Mouse (Mus musculus) testis, adult 2 months (tissue): ENCODE data around the gene Bud23. TPM values are rescaled to one million over a fixed set of nuclear protein-coding genes. Genes with fewer than 3 reads are reported as not detected.
"Not testable (repeated sequence)": the region's sequence is repeated elsewhere in the genome, so short reads cannot be mapped to it uniquely, and the experiment has no call there.

Source experiments
- H3K27ac ChIP-seq: fragments of 200-500 bp; 2 replicates; pipeline ENCODE4 v1.5.1; 2012; ENCODE audit warnings: low read depth, low read length; ENCODE audit not compliant: control insufficient read depth, insufficient read depth
- H3K27me3 ChIP-seq: fragments of 200-500 bp; 2 replicates; pipeline ENCODE4 v1.6.1; 2012; ENCODE audit warnings: mild to moderate bottlenecking, low read length, moderate library complexity; ENCODE audit not compliant: control insufficient read depth, insufficient read depth
- H3K36me3 ChIP-seq: fragments of 200-500 bp; 2 replicates; pipeline ENCODE4 v1.6.1; 2012; ENCODE audit warnings: mild to moderate bottlenecking, low read length; ENCODE audit not compliant: control insufficient read depth, insufficient read depth
- H3K4me1 ChIP-seq: fragments of 200-500 bp; 2 replicates; pipeline ENCODE4 v1.6.1; 2012; ENCODE audit warnings: low read length; ENCODE audit not compliant: control insufficient read depth, insufficient read depth
- H3K4me3 ChIP-seq: fragments of 200-500 bp; 2 replicates; pipeline ENCODE4 v1.5.1; 2012; ENCODE audit warnings: low read depth, mild to moderate bottlenecking, low read length, moderate library complexity, mixed read lengths; ENCODE audit not compliant: control insufficient read depth
- CTCF ChIP-seq: fragments of 200-500 bp; IDR thresholded peaks from 2 replicates; pipeline ENCODE4 v1.5.1; 2012; ENCODE audit warnings: low read depth, mild to moderate bottlenecking, inconsistent platforms, low read length, moderate library complexity; ENCODE audit not compliant: control insufficient read depth, insufficient read depth, insufficient replicate concordance
- POLR2A ChIP-seq: fragments of 200-500 bp; IDR thresholded peaks from 2 replicates; pipeline ENCODE4 v1.6.1; 2012; ENCODE audit warnings: low read depth, mild to moderate bottlenecking, inconsistent platforms, low read length, moderate library complexity; ENCODE audit not compliant: control insufficient read depth
- polyA plus RNA-seq: library from polyadenylated mRNA; depleted of rRNA; stranded (reverse); fragments of >200 nt; gene quantifications from 2 replicates; pipeline ENCODE4 v1.2.3, GENCODE M21; 2012

Gene Bud23
- polyA plus RNA-seq, 1 experiment, result 42.9 TPM

GRCm38 (mm10) chr5:135070448-135070847 lies 5.7 kb upstream of the Bud23 start:
- Histone ChIP-seq H3K27me3 (no peaks in the 10 kb centered on the region), H3K36me3 (no peaks in the 10 kb centered on the region), H3K27ac (no peak overlapping the region), H3K4me1 (peaks cover 9% of the 10 kb centered on the region), H3K4me3 (no peak overlapping the region)
- TF ChIP-seq CTCF, result no peak

DNA sequence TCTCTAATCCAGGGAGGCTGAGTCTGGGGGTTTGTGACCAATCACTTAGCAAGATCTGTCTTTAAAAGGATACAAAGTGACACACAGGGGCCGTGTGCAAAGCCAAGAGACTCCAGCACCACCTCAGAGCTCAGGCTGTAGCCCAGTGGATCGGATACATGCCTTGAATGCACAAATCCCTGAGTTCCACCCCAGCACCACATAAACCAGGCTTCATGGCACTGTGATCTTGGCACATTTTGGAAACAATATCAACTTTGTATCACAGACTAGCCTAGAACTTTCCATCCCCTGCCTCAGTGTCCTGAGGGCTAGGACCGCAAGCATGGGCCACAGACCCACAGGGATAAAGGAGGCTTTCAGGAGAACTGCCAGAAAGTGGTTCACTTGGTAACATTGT lies 1.2 kb upstream of the Bud23 start:
- no peaks in the 10 kb centered on the region for H3K27me3 ChIP-seq
- TF ChIP-seq CTCF, result no peak
- TF ChIP-seq POLR2A, result no peak
- H3K36me3 ChIP-seq, result 0 out of 2 replicates have a peak, but pooled peaks cover under 1% of the 10 kb centered on the region
- H3K4me1 ChIP-seq, result peaks cover 2% of the 10 kb centered on the region
- no peak overlapping the region for H3K27ac ChIP-seq
- H3K4me3 ChIP-seq, result no peak overlapping the region

DNA sequence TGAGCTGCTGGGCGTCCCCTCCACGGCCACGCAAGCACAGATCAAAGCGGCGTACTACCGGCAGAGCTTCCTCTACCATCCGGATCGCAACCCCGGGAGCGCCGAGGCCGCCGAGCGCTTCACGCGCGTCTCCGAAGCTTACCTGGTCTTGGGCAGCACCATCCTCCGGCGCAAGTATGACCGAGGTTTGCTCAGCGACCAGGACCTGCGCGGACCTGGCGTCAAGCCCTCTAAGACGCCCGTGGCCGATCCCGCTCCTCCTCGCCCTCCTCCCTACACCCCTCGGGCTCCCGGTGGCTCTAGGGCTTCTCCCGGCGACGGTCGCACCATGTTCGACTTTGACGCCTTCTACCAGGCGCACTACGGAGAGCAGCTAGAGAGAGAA lies 385 bp downstream of the Bud23 start:
- Histone ChIP-seq H3K4me1 (peaks cover 2% of the 10 kb centered on the region), H3K27me3 (no peaks in the 10 kb centered on the region), H3K27ac (peak overlapping the region; percentile 80), H3K4me3 (peak overlapping the region; percentile 98), H3K36me3 (peaks cover 4% of the 10 kb centered on the region; the same call in 1 of the 2 replicates)
- TF ChIP-seq CTCF (no peak), POLR2A (no peak)

DNA sequence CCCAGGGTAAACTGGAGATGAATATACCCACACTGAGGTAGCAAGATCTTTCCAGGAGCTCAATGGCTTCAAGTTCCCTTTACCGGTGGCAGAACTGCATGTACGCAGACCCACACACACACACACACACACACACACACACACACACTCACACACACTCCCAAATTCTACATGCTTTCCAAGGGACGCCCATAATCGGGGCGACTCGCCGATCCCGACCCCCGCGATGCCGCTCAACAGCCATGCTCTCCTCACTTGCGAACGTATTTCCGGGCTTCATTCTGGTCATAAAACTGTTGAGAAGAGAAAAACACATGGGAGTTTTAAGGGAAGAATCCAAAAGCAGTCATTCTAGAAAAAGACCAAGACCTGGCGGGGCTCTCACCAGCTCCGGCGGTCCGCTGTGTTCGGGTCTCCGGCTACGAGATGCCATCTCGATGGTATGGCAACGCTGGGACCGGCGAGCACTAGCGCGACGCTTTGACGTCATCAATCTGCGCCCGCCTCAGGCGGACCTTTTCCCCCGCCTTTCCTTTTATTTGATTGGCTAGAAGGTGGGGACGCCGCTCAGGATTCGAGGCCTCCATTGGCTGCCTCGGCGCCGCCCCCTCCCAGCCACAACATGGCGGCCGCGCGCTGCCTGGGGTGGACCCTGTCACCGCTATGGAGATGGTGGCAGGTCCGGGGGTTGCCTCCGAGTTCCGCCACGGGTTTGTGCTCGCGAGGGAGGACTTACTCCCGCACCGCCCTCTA lies 954 bp downstream of the Bud23 start, which contains the start of gene Dnajc30:
Gene Dnajc30, plus strand, starts transcription at position 574 of the 753 bp plus-strand sequence.
- Histone ChIP-seq H3K4me1 (peaks cover 2% of the 10 kb centered on the region), H3K27ac (peak within 1 kb of the TSS; percentile 80), H3K36me3 (peaks cover 4% of the 10 kb centered on the region; the same call in 1 of the 2 replicates), H3K27me3 (no peaks in the 10 kb centered on the region), H3K4me3 (peak within 1 kb of the TSS; percentile 98)
- peak; percentile 91 for TF ChIP-seq POLR2A
- no peak for TF ChIP-seq CTCF

- H3K27ac ChIP-seq, result no peak overlapping the region
- H3K36me3 ChIP-seq, result no peaks in the 10 kb centered on the region; the same call in none of the 2 replicates
- TF ChIP-seq POLR2A (no peak), CTCF (no peak)
- no peak overlapping the region for H3K4me3 ChIP-seq
- H3K27me3 ChIP-seq, result no peaks in the 10 kb centered on the region
- H3K4me1 ChIP-seq, result peaks cover 9% of the 10 kb centered on the region
Measured at GRCm38 (mm10) chr5:135053356-135053755, 11.4 kb downstream of the Bud23 start.

GRCm38 (mm10) chr5:135049268-135049667 lies 15.5 kb downstream of the Bud23 start:
- not testable (repeated sequence) for H3K36me3 ChIP-seq, H3K4me3 ChIP-seq, H3K27me3 ChIP-seq, H3K27ac ChIP-seq, H3K4me1 ChIP-seq

GRCm38 (mm10) chr5:135048539-135048938 lies 16.2 kb downstream of the Bud23 start:
- no peak overlapping the region for H3K4me3 ChIP-seq
- H3K4me1 ChIP-seq, result peaks cover 9% of the 10 kb centered on the region
- H3K27me3 ChIP-seq, result no peaks in the 10 kb centered on the region
- no peaks in the 10 kb centered on the region for H3K36me3 ChIP-seq
- H3K27ac ChIP-seq, result no peak overlapping the region
- TF ChIP-seq POLR2A (no peak), CTCF (no peak)
